15 mouse cellular contexts compared by ENCODE assay signal in the genomic region with DNA sequence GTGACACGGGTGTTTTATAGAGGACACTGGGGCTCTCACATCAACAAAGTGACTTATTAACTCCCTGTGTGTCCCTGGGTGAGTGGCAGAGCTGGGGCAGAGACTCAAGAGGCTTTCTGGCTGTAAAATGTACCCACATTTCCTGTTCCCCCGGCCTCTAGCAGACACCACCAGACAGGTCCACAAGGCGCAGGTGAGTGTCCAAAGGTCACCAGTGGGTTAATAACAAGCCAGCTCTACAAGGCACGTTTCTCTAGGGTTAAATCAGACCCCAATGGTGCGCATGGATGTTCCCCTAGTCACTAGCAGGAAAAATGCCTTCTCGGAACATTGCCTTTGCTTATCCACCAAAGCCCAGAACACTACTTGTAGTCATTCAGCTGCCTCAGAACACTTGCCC. TPM values are rescaled to one million over a fixed set of nuclear protein-coding genes. Genes with fewer than 3 reads are reported as not detected.
DNase-seq lines count a peak whose midpoint lies in the region; ATAC-seq and TF ChIP-seq lines count a peak whose summit lies in the region.
"Had no signal": no experiment of that assay in that cellular context is flagged by ENCODE, and none has a peak within 500 bp of the region (broad histone marks: within the 10 kb centered on the region; RNA-seq: fewer than 3 reads in every experiment).

No protein-coding gene starts in this region.

- H3K4me1 ChIP-seq in cerebellum, adult 2 months (ENCODE audit: control insufficient read depth, insufficient read depth, low read length): no peaks in the 10 kb centered on the region
- peaks cover 47% of the 10 kb centered on the region for H3K4me1 ChIP-seq in brown adipose tissue, adult 24 weeks (ENCODE audit: control insufficient read depth, insufficient read depth, insufficient read length, low read length)
- H3K4me1 ChIP-seq in kidney, embryonic 14.5 days (ENCODE audit: control insufficient read depth, insufficient read depth, low read length): peaks cover 72% of the 10 kb centered on the region
- peaks cover 12% of the 10 kb centered on the region for H3K4me1 ChIP-seq in liver, embryonic 15.5 days (replicated peaks)
- no peaks in the 10 kb centered on the region; the same call in 1 of the 2 replicates for H3K4me1 ChIP-seq in forebrain, postnatal 0 days (ENCODE audit: insufficient read depth)

- WGBS in cerebellum, adult 2 months: 74% methylated on average over 6 of the region's 6 CpGs
- WGBS in kidney, embryonic 14.5 days: 11% methylated on average over 6 of the region's 6 CpGs
- 36% methylated on average over 6 of the region's 6 CpGs for WGBS in liver, embryonic 15.5 days (ENCODE audit: insufficient replicate concordance)
- 78% methylated on average over 6 of the region's 6 CpGs for WGBS in forebrain, postnatal 0 days

- TF ChIP-seq CTCF in cerebellum, adult 2 months (IDR thresholded peaks at IDR 0.05; ENCODE audit: borderline replicate concordance, insufficient read depth, low read depth, low read length): no peak
- TF ChIP-seq CTCF in forebrain, postnatal 0 days (IDR thresholded peaks at IDR 0.05; ENCODE audit: low read depth): no peak

- H3K9me3 ChIP-seq in kidney, embryonic 14.5 days (ENCODE audit: control insufficient read depth, low read length): no peaks in the 10 kb centered on the region
- H3K9me3 ChIP-seq in liver, embryonic 15.5 days (replicated peaks): no peaks in the 10 kb centered on the region
- no peaks in the 10 kb centered on the region for H3K9me3 ChIP-seq in forebrain, postnatal 0 days (ENCODE audit: low read length)

- no peak for DNase-seq in cerebellum, adult 2 months
- no peak for DNase-seq in forebrain, postnatal 0 days
- DNase-seq in urinary bladder, postnatal 14 days (ENCODE audit: low spot score): no peak
- no peak for DNase-seq in embryo, embryonic 9.5 days (ENCODE audit: extremely low spot score)
- DNase-seq: adrenal gland, postnatal 25 days; cerebellum, adult 11-12 months; right cerebral cortex, postnatal 4 days had no signal

- H3K4me3 ChIP-seq in cerebellum, adult 2 months (replicated peaks; ENCODE audit: insufficient read depth, low read depth, low read length): peak overlapping the region; percentile 16
- no peak overlapping the region for H3K4me3 ChIP-seq in brown adipose tissue, adult 24 weeks (ENCODE audit: insufficient read depth, low read depth, low read length)
- H3K4me3 ChIP-seq in kidney, embryonic 14.5 days (ENCODE audit: low read length): no peak overlapping the region
- H3K4me3 ChIP-seq in liver, embryonic 15.5 days (replicated peaks): no peak overlapping the region
- no peak overlapping the region for H3K4me3 ChIP-seq in forebrain, postnatal 0 days (ENCODE audit: low read depth, low read length)

- peak overlapping the region; percentile 41; the same call in 1 of the 2 replicates for H3K27ac ChIP-seq in cerebellum, adult 2 months (ENCODE audit: insufficient read depth, low read length)
- H3K27ac ChIP-seq in brown adipose tissue, adult 24 weeks (replicated peaks; ENCODE audit: low read depth, low read length): peak overlapping the region; percentile 64; the same call in 1 of the 2 replicates
- peak overlapping the region; percentile 79; the same call in 1 of the 2 replicates for H3K27ac ChIP-seq in kidney, embryonic 14.5 days (ENCODE audit: low read depth, low read length)
- peak overlapping the region; percentile 71 for H3K27ac ChIP-seq in liver, embryonic 15.5 days (replicated peaks)
- no peak overlapping the region for H3K27ac ChIP-seq in forebrain, postnatal 0 days (ENCODE audit: low read depth, low read length)

- no peak overlapping the region for H3K9ac ChIP-seq in kidney, embryonic 14.5 days (ENCODE audit: low read depth, low read length)
- no peak overlapping the region for H3K9ac ChIP-seq in liver, embryonic 15.5 days
- no peak overlapping the region for H3K9ac ChIP-seq in forebrain, postnatal 0 days

- no peak for TF ChIP-seq POLR2A in cerebellum, adult 2 months (IDR thresholded peaks at IDR 0.05; ENCODE audit: borderline replicate concordance, insufficient read depth, low read length)

- H3K36me3 ChIP-seq in kidney, embryonic 14.5 days (ENCODE audit: control insufficient read depth, insufficient read depth, low read length): no peaks in the 10 kb centered on the region
- H3K36me3 ChIP-seq in liver, embryonic 15.5 days (replicated peaks): no peaks in the 10 kb centered on the region
- no peaks in the 10 kb centered on the region for H3K36me3 ChIP-seq in forebrain, postnatal 0 days (ENCODE audit: insufficient read depth)

- no peak for ATAC-seq in cerebellum, adult (ENCODE audit: insufficient number of reproducible peaks, low FRiP score, low TSS enrichment)
- no peak for ATAC-seq in kidney, embryonic 14.5 days (ENCODE audit: low FRiP score, low TSS enrichment)
- no peak for ATAC-seq in liver, embryonic 15.5 days (ENCODE audit: insufficient read depth)
- no peak for ATAC-seq in forebrain, postnatal 0 days
- ATAC-seq: midbrain, embryonic 16.5 days had no signal

- H3K4me2 ChIP-seq in kidney, embryonic 14.5 days (replicated peaks; ENCODE audit: low read depth, low read length): peak overlapping the region; percentile 22
- peak overlapping the region; percentile 45 for H3K4me2 ChIP-seq in liver, embryonic 15.5 days
- H3K4me2 ChIP-seq in forebrain, postnatal 0 days (ENCODE audit: low read depth): no peak overlapping the region

- H3K27me3 ChIP-seq in cerebellum, adult 2 months (ENCODE audit: control insufficient read depth, insufficient read depth, low read length): no peaks in the 10 kb centered on the region
- H3K27me3 ChIP-seq in kidney, embryonic 14.5 days (ENCODE audit: control insufficient read depth, insufficient read depth, low read length): no peaks in the 10 kb centered on the region
- H3K27me3 ChIP-seq in liver, embryonic 15.5 days: peaks cover 38% of the 10 kb centered on the region
- peaks cover 9% of the 10 kb centered on the region for H3K27me3 ChIP-seq in forebrain, postnatal 0 days (ENCODE audit: insufficient read depth, low read length)

RNA-seq across cellular contexts. Expression of a gene that starts 6.0 kb away (rescaled TPM):
- 65.7 and 69.5 TPM in 2 replicates for polyA plus RNA-seq in cerebellum, adult 2 months (2012; rRNA removed)
- polyA plus RNA-seq in brown adipose tissue, adult 24 weeks (2012; ENCODE audit: insufficient read depth, insufficient read length, missing spikeins): 34.7 and 37.6 TPM in 2 replicates
- polyA plus RNA-seq in kidney, embryonic 14.5 days (2014; fragmentation: Nextera tagmentation; extraction: Ambion mirVana): 87.8 and 108 TPM in 2 replicates
- 55.0 and 63.3 TPM in 2 replicates for polyA plus RNA-seq in liver, embryonic 15.5 days (2015; fragmentation: Nextera tagmentation; extraction: Ambion mirVana)
- 11.8 and 14.0 TPM in 2 replicates for total RNA-seq in forebrain, postnatal 0 days (2014; rRNA removed)
- 8.0 and 16.5 TPM in 2 replicates for polyA plus RNA-seq in forebrain, postnatal 0 days (2015; fragmentation: Nextera tagmentation; extraction: Ambion mirVana)

RNA-seq across cellular contexts. Expression of a gene that starts 19.1 kb away (rescaled TPM):
- polyA plus RNA-seq in cerebellum, adult 2 months (2012; rRNA removed): 73.7 and 75.4 TPM in 2 replicates
- polyA plus RNA-seq in brown adipose tissue, adult 24 weeks (2012; ENCODE audit: insufficient read depth, insufficient read length, missing spikeins): 24.4 and 27.2 TPM in 2 replicates
- 66.8 and 69.4 TPM in 2 replicates for polyA plus RNA-seq in kidney, embryonic 14.5 days (2014; fragmentation: Nextera tagmentation; extraction: Ambion mirVana)
- 27.1 and 29.7 TPM in 2 replicates for polyA plus RNA-seq in liver, embryonic 15.5 days (2015; fragmentation: Nextera tagmentation; extraction: Ambion mirVana)
- total RNA-seq in forebrain, postnatal 0 days (2014; rRNA removed): 88.0 and 167 TPM in 2 replicates
- 105 and 110 TPM in 2 replicates for polyA plus RNA-seq in forebrain, postnatal 0 days (2015; fragmentation: Nextera tagmentation; extraction: Ambion mirVana)

RNA-seq across cellular contexts. Expression of a gene that starts 23.1 kb away (rescaled TPM):
- polyA plus RNA-seq in cerebellum, adult 2 months (2012; rRNA removed): 16.7 and 21.0 TPM in 2 replicates
- polyA plus RNA-seq in brown adipose tissue, adult 24 weeks (2012; ENCODE audit: insufficient read depth, insufficient read length, missing spikeins): 2.4 TPM in 1 of 2 replicates, not detected in the other
- polyA plus RNA-seq in kidney, embryonic 14.5 days (2014; fragmentation: Nextera tagmentation; extraction: Ambion mirVana): 7.1 and 8.4 TPM in 2 replicates
- 5.0 TPM in 1 of 2 replicates, not detected in the other for polyA plus RNA-seq in liver, embryonic 15.5 days (2015; fragmentation: Nextera tagmentation; extraction: Ambion mirVana)
- total RNA-seq in forebrain, postnatal 0 days (2014; rRNA removed): 3.6 and 10.5 TPM in 2 replicates
- polyA plus RNA-seq in forebrain, postnatal 0 days (2015; fragmentation: Nextera tagmentation; extraction: Ambion mirVana): 10.0 and 10.7 TPM in 2 replicates

RNA-seq across cellular contexts. Expression of a gene that starts 32.8 kb away (rescaled TPM):
- polyA plus RNA-seq in cerebellum, adult 2 months (2012; rRNA removed): 5.5 and 5.9 TPM in 2 replicates
- 0.52 TPM in 1 of 2 replicates, not detected in the other for polyA plus RNA-seq in brown adipose tissue, adult 24 weeks (2012; ENCODE audit: insufficient read depth, insufficient read length, missing spikeins)
- 0.12 and 0.20 TPM in 2 replicates for polyA plus RNA-seq in kidney, embryonic 14.5 days (2014; fragmentation: Nextera tagmentation; extraction: Ambion mirVana)
- 0.28 and 0.32 TPM in 2 replicates for polyA plus RNA-seq in liver, embryonic 15.5 days (2015; fragmentation: Nextera tagmentation; extraction: Ambion mirVana)
- 6.2 and 6.3 TPM in 2 replicates for total RNA-seq in forebrain, postnatal 0 days (2014; rRNA removed)
- polyA plus RNA-seq in forebrain, postnatal 0 days (2015; fragmentation: Nextera tagmentation; extraction: Ambion mirVana): 3.3 and 7.1 TPM in 2 replicates
- polyA plus RNA-seq: forebrain, embryonic 11.5 days had no signal

RNA-seq across cellular contexts. Expression of a gene that starts 34.8 kb away (rescaled TPM):
- 0.34 and 0.36 TPM in 2 replicates for polyA plus RNA-seq in cerebellum, adult 2 months (2012; rRNA removed)
- polyA plus RNA-seq in brown adipose tissue, adult 24 weeks (2012; ENCODE audit: insufficient read depth, insufficient read length, missing spikeins): not detected in 2 replicates
- not detected in 2 replicates for polyA plus RNA-seq in kidney, embryonic 14.5 days (2014; fragmentation: Nextera tagmentation; extraction: Ambion mirVana)
- 0.07 and 0.63 TPM in 2 replicates for polyA plus RNA-seq in liver, embryonic 15.5 days (2015; fragmentation: Nextera tagmentation; extraction: Ambion mirVana)
- total RNA-seq in forebrain, postnatal 0 days (2014; rRNA removed): 0.46 TPM in 1 of 2 replicates, not detected in the other
- 0.17 and 0.33 TPM in 2 replicates for polyA plus RNA-seq in forebrain, postnatal 0 days (2015; fragmentation: Nextera tagmentation; extraction: Ambion mirVana)
- total RNA-seq: adrenal gland, postnatal 25 days; gastrocnemius, postnatal 36 days; hindbrain, postnatal 0 days had no signal
- polyA plus RNA-seq: forebrain, embryonic 11.5 days had no signal
